Mouse (Mus musculus): ENCODE results near the gene Uncx.
"Not testable (repeated sequence)": the region's sequence is repeated elsewhere in the genome, so short reads cannot be mapped to it uniquely, and the experiment has no call there.

Uncx gene

DNA sequence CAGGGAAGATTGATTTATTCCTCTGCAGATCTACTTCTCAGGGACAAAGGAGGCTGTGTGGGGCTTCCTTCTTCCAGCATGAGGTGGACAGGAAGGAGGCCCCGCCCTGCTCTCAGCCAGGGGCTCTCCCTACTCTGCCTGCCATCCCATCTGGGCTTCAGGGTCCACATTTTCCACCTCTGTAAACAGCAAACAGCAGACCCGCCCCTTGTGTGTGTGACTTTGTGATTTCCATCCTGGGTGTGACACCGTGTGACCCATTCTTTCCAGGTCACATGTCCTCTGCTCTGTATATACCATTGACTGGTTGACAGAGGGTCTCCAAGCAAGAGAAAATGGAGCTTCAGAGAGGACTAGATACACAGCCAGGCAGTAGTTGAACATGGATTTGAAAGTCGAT, 22.2 kb downstream of the Uncx start:
- DNase-seq (ENCODE audit: low spot score), result no peak

- DNase-seq (ENCODE audit: low spot score), result no peak
Measured at GRCm38 (mm10) chr5:139566640-139567399, 23.5 kb downstream of the Uncx start.

- no peak for DNase-seq (ENCODE audit: low spot score)
Measured at GRCm38 (mm10) chr5:139568079-139568478, 24.8 kb downstream of the Uncx start.

DNA sequence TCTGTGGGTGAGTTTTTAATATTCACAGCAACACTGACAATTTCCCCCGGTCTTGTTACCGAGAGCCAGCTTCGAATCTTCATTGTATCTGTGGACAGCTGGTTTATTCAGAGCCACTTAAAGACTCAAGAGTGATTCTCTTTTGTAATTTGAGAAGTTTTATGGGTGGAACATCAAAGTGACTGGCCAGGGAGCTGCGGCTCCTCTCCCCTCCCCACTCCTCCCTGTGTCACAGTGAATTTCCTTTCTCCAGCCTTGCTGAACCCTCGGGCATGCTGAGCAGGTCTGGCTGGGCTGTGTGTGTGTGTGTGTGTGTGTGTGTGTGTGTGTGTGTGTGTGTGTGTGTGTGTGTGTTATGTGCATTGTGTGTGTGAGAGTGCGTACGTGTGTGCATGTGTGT, 29.2 kb downstream of the Uncx start:
- no peak for DNase-seq (ENCODE audit: low spot score)

- no peak for DNase-seq (ENCODE audit: low spot score)
Measured at GRCm38 (mm10) chr5:139573606-139574311, 30.5 kb downstream of the Uncx start.

DNA sequence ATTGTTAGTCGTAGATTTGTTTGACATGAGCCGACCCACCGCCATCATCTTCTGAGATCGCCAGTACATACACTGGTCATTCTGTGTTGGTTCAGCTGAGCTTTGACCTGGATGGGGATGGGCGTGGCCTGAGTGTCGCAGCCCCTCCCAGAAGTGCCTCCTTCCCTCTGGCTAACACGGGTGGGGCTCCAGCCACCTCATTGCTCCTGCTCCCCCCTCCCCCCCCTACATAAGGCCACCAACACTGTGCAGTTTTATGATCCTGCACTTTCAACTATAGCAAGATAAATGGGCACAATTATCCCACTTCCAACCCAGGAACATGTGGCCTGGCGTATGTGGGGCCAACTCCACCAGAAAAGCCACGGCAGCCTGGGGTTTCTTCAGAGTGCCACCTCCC, 31.8 kb downstream of the Uncx start:
- no peak for DNase-seq (ENCODE audit: low spot score)

GRCm38 (mm10) chr5:139580171-139580743, 37.0 kb downstream of the Uncx start:
- no peak for DNase-seq (ENCODE audit: low spot score)

DNA sequence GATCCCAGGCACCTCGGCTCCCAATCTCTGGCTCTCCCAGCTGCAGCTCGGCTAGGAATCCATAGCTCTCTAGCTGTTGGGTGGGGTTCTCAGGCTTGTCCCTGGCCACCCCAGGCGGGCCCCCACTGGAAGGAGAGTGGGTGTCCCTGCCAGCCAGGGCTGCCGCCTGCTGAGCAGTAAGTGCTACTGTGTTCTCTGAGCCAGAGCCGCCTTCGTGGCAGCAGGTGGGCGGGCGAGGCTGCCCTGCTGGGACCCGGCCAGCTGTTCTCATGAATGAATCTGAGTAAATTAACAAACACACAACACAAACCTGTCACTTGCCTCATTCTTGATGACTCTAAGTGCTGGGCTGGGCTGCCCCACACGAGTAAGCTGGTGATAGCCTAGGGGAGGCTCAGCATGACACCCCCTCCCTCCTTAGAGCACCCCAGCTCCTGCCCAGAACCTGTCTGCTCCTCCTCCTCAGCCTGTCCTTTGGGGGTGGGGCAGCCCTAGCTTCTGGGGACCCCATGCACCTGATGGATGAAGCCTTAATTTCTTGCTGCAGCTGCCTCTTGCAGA, 38.1 kb downstream of the Uncx start:
- DNase-seq (ENCODE audit: low spot score), result no peak

DNA sequence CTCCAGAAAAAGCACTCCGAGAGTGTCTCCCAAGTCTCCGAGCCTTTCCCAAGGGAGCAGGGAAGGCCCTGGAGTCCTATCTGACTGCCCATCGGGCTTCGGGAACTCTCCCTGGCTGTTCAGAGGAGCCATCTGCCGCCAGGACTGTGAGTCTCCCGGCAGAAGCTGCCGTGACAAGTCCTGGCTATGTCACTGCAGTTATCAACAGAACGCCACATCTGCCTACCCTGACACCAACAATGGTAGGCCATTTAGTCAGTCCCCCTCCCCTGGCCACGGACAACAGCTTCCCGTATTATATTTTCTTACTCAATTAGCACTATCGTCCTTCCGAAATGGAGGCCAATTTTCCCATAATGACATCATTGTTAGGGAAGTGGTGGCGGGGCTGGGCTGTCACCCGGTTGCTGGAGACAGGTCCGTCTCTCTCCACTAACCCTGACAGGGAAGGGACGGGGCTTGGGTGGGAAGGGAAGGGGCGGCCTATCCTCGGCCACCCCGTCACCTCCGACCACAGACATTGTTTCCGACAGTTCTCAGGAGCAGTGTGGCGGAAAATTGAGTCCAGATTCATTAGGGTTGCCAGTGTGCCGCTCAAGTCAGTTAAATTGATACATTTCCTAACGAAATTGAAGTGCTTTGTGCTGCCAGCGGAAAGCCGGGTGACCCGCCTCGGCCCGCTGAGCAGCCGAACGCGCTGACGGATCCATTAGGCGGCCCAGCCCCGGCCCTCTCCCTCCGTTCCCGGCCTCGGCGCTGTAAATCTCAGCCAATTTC, 41.9 kb downstream of the Uncx start:
- DNase-seq (ENCODE audit: low spot score), result no peak

GRCm38 (mm10) chr5:139585748-139586060, 42.4 kb downstream of the Uncx start:
- DNase-seq (ENCODE audit: low spot score), result no peak

DNA sequence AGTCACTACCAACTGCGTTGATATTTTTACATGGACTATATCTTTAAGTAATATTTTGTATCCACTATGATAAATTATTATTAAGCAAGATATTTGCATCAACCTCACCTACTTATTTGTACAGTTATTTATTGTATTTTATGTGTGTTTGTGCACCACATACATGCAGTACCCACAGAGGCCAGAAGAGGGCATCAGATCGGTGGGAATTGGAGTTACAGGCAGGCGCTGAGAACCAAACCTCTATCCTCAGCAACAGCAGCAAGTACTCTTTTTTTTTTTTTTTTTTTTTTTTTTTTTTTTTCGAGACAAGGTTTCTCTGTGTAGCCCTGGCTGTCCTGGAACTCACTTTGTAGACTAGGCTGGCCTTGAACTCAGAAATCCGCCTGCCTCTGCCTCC, 44.2 kb downstream of the Uncx start:
- DNase-seq (ENCODE audit: low spot score), result not testable (repeated sequence)

- peak; percentile 5 for DNase-seq (ENCODE audit: low spot score)
Measured at GRCm38 (mm10) chr5:139590682-139591360, 47.5 kb downstream of the Uncx start.

GRCm38 (mm10) chr5:139592011-139592410, 48.7 kb downstream of the Uncx start:
- no peak for DNase-seq (ENCODE audit: low spot score)

- no peak for DNase-seq (ENCODE audit: low spot score)
Measured at GRCm38 (mm10) chr5:139592850-139593249, 49.6 kb downstream of the Uncx start.

GRCm38 (mm10) chr5:139593746-139594145, 50.5 kb downstream of the Uncx start:
- no peak for DNase-seq (ENCODE audit: low spot score)

GRCm38 (mm10) chr5:139595001-139595400, 51.7 kb downstream of the Uncx start:
- no peak for DNase-seq (ENCODE audit: low spot score)
